Mouse (Mus musculus) cortical plate, adult 2 months (tissue): ENCODE measurements around the gene Reep6.

Experiments
- CTCF ChIP-seq: fragments of 200-500 bp; IDR thresholded peaks from 2 replicates; pipeline ENCODE4 v1.5.1; 2011; ENCODE audit warnings: mild to moderate bottlenecking, control low read depth, low read length; ENCODE audit not compliant: insufficient read depth; ENCODE audit errors: extremely low read depth
- POLR2A ChIP-seq: fragments of 200-500 bp; IDR thresholded peaks from 2 replicates; pipeline ENCODE4 v1.6.1; 2011; ENCODE audit warnings: mild to moderate bottlenecking, low read length, control low read depth; ENCODE audit not compliant: insufficient read depth; ENCODE audit errors: extremely low read depth

DNA sequence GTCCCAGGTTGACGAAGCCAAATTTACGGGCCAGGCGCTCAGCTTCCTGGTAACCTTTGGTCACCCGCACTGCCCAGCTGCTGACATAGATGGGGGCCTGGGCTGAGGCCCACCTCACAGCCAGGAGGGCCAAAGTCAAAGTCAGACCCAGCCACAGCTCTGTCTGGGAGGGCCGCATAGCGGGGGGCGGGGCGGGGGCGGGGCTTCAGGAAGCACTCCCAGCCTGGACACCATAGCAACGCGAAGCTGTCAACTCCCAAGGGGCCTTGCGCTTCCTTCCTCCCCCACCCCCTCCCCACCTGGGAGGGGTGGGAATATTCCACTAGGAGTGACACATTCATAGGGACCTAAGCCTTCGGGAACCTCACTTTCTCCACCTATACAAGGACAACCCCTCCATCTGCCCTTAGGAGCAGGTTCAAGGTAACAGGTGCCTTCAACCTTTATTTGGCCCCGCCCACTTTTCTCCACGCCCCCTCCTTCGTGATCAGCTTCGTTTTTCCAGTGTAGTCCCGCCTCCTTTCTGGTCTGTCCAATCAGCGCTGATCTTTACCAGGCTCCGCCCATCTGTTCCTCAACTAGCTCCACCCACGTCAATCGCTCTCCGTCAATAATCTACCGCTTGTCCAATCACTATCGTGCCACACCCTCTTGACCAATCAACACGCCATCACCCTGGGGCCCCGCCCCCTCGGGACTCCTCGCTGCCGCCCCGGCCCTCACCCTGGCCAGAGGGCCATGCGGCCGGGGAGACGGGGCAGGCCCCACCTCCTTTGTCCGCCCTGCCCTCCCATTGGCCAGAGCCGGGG lies at the start of gene Reep6, which contains the start of gene Pcsk4:
- TF ChIP-seq CTCF (no peak), POLR2A (no peak)
